Mouse (Mus musculus) neural tube, embryonic 10.5 days (tissue): ENCODE results near the gene Bhmt2.

Source experiments
- DNase-seq: peaks from one replicate; pipeline ENCODE4 v3.0.0-alpha.2; 2017; ENCODE audit warnings: low spot score; ENCODE audit errors: extremely low spot score

Bhmt2 gene

DNA sequence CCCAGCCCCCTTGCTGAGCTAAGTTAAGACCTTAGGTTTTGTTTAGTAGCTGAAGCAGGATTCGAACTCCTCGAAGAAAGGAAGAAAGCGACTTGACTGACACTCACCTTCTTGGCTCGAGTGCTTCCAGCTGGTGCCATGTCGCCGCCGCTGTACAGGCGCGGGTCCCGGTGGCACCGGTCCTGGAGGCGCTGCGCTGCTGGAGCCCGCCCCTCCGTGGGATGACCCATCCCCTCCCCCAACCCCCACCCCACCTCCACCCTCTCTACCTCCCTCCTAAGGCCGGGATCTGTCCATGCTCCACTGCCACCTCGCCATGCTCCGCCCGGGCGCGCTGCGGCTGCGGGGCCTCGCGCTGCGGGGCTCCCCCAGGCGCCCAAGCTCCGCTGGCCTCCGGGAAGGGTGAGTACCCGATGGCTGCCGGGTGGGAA, at the start of gene Bhmt2, which contains the start of gene Dmgdh:
TSS of gene Bhmt2 (minus strand) at position 172 of the 431 bp plus-strand sequence.
TSS of gene Dmgdh (plus strand) at position 303 of the 431 bp plus-strand sequence.
- DNase-seq = peak; percentile 25

- DNase-seq = no peak
Observed at GRCm38 (mm10) chr13:93723455-93723854, 49.4 kb upstream of the Bhmt2 start.

GRCm38 (mm10) chr13:93721916-93722315, 47.8 kb upstream of the Bhmt2 start:
- no peak for DNase-seq

DNA sequence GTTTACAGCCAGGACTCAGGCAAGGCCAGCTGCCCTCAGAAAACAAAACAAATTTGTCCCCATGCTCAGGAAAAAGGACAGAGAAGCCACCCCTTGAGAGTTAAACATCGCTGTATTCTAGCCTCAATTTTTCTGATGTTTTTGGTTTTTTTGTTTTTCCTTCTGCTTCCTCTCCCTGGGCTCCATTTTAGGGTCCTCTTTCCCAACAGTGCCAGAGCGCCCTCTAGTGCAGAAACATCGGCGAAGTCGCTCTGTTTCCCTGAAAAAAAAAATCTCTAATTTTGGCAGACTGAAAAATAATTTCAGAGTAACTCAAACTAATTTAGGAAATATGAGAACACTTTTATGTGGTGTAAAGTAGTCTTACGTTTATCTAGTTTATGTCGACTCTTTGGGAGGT, 44.8 kb upstream of the Bhmt2 start:
- DNase-seq = peak; percentile 63

DNA sequence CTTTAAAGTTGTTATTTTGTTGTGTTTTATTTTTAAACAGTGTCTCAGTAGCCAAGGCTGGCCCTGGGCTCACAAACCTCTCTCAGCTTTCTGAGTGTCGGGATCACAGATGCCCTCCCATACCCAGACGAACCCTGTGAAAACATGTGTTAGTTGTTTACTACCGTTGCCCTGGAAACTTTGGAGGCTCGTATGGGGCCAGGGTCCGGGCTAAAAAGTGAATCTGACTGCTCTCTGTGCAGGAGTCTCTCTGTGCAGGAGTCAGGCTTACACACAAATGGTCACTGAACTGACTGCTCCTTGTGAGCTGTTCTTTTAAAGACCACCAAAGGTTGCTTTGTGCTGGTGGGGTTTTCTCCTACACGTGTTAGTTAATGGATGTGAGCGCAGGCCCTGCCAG, 43.0 kb upstream of the Bhmt2 start:
- DNase-seq = no peak

DNA sequence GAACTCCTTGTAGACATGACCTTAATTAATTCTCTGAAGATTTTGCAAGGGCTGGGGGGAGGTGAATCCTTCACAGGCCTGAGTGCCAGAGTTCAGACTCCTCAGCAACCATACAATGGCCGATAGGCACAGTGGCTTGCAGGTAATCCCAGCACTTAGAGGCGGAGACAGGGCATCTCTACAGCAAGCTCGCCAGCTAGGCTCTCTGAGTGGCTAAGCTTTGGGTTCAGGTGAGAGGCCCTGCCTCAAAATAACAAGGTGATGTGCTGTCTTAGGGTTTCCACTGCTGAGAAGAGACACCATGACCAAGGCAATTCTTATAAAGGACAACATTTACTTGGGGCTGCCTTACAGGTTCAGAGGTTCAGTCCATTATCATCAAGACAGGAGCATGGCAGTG, 39.7 kb upstream of the Bhmt2 start:
- DNase-seq = no peak

- no peak for DNase-seq
Observed at GRCm38 (mm10) chr13:93712362-93712761, 38.3 kb upstream of the Bhmt2 start.

DNA sequence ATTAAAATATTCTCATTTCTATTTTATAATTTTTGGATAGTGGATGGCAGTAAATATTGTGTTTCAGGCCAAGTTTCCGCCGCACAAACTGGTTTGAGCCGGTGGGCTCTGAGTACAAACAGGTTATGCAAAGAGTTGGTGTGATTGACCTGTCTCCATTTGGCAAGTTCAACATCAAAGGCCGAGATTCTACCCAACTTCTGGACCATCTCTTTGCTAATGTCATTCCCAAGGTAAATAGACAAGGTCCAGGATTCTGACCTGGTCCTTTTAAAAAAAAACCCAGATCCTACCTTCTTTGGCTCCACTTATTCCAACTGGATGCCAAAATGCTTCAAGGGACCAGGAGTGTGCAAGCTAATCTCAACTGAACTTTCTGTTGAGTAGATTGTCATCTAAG, 37.1 kb upstream of the Bhmt2 start:
- no peak for DNase-seq

DNA sequence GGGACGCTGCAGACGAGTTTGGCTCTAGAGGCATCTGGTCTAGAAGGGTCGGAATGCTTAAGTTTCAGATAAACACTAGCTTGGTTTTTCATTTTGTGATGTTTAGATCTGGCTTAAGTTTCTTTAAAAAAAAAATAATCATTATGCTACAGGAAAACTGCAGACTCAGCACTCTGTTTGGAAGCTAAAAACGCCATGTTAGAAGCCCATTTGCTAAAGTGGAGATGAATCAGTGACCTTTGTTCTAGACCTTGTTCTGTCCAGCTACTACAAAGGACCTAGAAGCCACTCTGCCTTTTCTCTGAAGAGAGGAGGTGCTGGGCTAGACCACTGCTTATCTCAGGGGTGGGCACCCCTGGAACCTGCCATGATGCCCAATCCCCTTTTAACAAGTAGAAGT, 36.2 kb upstream of the Bhmt2 start:
- no peak for DNase-seq

GRCm38 (mm10) chr13:93707271-93707670, 33.2 kb upstream of the Bhmt2 start:
- no peak for DNase-seq

DNA sequence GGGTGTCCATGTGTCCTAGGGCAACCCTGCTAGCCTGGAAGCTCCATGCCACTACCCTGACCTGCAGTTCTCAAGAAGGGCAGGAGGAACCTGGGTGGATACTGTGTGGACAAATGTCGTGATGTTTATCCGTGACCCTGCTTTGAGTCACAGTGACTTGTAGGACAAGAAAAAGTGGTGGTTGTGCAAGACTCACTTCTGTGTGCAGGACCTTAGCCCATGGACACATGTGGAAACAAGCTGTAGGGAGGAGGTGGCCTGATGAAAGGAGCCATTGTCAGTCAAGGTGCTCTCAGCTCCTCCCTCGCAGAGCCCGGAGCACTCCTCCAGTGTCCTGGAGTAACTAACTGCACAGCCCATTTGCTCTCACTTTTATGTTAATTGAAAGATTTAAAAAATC, 31.6 kb upstream of the Bhmt2 start:
- DNase-seq = no peak

DNA sequence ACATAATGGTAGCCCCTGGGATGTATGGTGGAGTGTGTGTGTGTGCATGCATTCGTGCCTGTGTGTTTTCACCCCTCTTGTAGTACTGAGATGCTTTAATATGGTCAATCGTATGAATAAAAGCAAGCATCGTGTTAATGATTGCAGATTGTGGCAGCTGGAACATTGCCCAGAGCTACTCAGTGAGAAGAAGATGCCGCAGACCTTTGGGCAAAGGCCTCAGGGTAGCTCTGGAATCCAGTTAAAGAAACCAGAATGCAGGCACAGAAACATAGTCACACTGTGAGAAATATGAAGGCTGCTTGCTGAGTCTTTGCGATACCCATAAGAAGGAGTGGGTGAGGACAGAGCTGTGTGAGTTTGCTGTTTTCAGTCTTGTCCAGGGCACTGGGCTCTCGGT, 24.8 kb upstream of the Bhmt2 start:
- no peak for DNase-seq

DNA sequence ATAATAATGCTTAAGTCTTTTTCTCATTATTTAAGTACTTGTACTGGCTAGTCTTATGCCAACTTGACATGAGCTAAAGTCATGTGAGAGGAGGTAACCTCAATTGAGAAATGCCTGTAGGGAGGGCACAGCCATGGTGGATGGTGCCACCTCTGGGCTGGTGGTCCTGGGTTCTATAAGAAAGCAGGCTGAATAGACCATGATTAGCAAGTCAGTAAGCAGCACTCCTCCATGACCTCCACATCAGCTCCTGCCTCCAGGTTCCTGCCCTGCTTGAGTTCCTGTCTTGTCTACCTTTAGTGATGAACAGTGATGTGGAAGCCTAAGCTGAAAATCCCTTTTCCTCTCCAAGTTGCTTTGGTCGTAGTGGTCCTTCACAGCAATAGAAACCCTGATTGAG, 16.7 kb upstream of the Bhmt2 start:
- DNase-seq = no peak

DNA sequence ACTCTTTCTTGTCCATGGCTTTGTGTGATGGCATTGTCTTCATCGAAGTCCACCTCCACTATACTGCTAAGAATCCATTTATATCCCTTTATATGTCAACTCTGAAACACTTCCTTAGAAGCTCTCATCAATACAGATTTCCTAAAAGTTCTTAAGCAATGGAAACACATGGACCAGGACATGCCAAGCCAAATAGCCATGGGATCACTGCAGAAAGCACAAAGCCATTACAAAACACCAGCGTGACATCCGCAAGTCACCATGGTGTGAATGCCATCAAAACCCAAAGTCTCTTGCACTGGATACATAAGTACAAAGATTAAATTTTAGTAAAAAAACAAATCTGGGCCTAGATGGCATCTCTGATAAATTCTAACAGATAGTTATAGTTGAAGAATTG, 15.5 kb upstream of the Bhmt2 start:
- no peak for DNase-seq

GRCm38 (mm10) chr13:93687321-93687720, 13.2 kb upstream of the Bhmt2 start:
- DNase-seq = no peak

GRCm38 (mm10) chr13:93685226-93685625, 11.1 kb upstream of the Bhmt2 start:
- no peak for DNase-seq

GRCm38 (mm10) chr13:93683336-93683735, 9.2 kb upstream of the Bhmt2 start:
- no peak for DNase-seq

DNA sequence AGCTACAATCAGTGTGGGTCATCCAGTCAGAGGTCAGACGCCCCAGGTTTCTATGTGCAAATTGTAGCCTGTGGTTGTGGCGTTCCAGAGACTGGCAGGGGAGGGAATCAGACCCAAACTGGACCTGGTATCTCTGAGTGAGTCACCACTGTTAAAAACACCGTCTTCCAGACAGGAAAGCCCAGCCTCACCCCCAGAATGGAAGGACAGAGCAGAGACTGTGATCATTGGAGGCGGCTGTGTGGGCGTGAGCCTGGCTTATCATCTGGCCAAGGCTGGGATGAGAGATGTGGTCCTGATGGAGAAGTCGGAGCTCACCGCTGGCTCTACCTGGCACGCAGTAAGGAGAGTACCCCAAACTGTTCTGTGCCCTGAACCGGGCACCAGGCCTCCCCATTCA, 2.8 kb upstream of the Bhmt2 start:
- DNase-seq = no peak

DNA sequence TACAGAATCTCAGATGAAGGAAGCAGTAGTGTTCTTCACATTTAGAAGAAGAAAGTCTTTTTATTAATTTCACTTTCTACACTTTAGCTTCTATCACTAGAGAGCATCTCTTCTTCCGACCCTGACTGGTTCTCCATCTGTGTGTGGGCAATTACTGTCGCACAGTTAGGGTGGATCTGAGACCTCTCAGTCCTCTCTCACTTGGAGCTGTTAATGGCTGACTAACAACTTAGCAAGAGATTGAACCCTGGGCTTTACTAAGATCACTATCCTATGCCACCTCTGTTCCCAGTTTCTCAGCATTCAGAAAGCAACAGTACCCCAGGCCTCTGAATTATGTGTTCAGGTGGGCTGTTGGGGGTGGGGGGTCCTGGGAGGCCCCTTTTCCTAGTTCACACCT, 806 bp downstream of the Bhmt2 start:
- DNase-seq = no peak

- no peak for DNase-seq
Observed at GRCm38 (mm10) chr13:93672371-93672770, 1.7 kb downstream of the Bhmt2 start.

DNA sequence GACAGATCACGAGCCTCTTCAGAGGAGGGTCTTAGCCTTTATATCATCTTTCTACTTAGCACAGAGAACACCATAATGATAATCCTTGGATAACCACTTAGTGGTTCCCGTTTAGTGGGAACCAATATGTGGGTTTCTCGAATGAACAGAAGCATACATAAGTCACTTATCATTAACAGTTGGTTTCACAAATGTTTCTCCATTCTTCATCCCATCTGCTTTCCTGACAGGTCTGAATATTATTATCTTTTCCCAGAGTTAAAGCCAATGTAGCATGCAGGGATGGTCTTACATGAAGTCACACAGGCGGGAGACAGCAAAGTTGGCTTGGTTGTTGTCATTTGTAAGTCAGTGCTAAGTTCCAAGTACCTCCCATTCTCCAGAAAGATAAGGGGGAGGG, 6.5 kb downstream of the Bhmt2 start:
- DNase-seq = no peak

DNA sequence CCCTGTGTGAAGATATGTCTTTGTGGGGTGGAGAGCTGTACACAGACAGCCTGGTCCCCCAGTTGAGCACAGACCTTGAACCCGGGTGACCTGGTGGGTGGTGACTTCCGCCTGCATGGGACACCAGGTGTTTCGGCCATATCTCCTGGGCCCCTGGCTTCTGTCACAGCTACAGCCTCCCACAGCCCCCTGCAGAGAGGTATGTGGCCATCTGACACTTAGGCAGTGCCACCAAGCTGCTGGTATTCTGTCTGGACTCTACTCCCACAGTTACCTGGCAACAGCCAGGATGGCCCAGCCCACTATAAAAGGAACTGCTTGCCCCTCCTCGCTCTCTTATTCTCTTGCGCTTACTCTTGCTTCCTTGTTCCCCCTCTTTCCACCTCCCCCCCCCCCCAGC, 16.2 kb downstream of the Bhmt2 start:
- DNase-seq = no peak

DNA sequence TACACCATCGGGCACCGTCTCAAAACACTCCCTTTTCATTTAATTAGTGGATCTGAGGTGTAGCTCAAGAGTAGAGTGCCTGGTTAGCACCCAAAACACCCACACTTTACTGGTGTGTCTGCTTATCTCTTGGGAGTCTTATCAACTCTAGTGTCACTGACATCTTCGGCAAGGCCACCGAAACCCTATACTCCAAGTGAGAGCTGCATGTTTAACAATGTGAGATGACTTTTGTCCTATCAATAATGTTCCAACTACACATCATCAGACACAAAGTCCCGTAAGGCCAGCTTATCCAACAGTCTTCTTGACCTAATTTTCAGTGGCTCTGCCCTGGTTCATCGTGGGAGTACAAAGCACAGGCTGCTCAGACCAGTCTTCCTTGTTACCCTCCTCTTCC, 20.7 kb downstream of the Bhmt2 start:
- no peak for DNase-seq

- DNase-seq = no peak
Observed at GRCm38 (mm10) chr13:93648387-93649130, 25.5 kb downstream of the Bhmt2 start.
